Mouse (Mus musculus): Measurements from ENCODE around the gene Myo6.

Myo6 gene

GRCm38 (mm10) chr9:80223989-80224635 lies 59.3 kb downstream of the Myo6 start:
- no peaks in the 10 kb centered on the region for H3K27me3 ChIP-seq (ENCODE audit: insufficient read depth, low read length)
- no peaks in the 10 kb centered on the region for H3K36me3 ChIP-seq (ENCODE audit: insufficient read depth, low read length)
- no peak overlapping the region for H3K4me3 ChIP-seq (replicated peaks; ENCODE audit: low read length)
- no peaks in the 10 kb centered on the region for H3K9me3 ChIP-seq (ENCODE audit: low read length)
- no peaks in the 10 kb centered on the region for H3K4me1 ChIP-seq (replicated peaks; ENCODE audit: low read depth, low read length)
- TF ChIP-seq CTCF (conservative IDR thresholded peaks at IDR 0.05; ENCODE audit: low read length) = no peak
- no peak for TF ChIP-seq NANOG (IDR thresholded peaks at IDR 0.05; ENCODE audit: borderline replicate concordance, low read length)
- no peak for TF ChIP-seq POU5F1 (IDR thresholded peaks at IDR 0.05; ENCODE audit: borderline replicate concordance, low read length)

- no peaks in the 10 kb centered on the region for H3K4me1 ChIP-seq (replicated peaks; ENCODE audit: low read depth, low read length)
- no peaks in the 10 kb centered on the region for H3K27me3 ChIP-seq (ENCODE audit: insufficient read depth, low read length)
- H3K4me3 ChIP-seq (replicated peaks; ENCODE audit: low read length) = no peak overlapping the region
- no peak for TF ChIP-seq NANOG (IDR thresholded peaks at IDR 0.05; ENCODE audit: borderline replicate concordance, low read length)
- no peak for TF ChIP-seq CTCF (conservative IDR thresholded peaks at IDR 0.05; ENCODE audit: low read length)
- TF ChIP-seq POU5F1 (IDR thresholded peaks at IDR 0.05; ENCODE audit: borderline replicate concordance, low read length) = no peak
- H3K36me3 ChIP-seq (ENCODE audit: insufficient read depth, low read length) = no peaks in the 10 kb centered on the region
- H3K9me3 ChIP-seq (ENCODE audit: low read length) = no peaks in the 10 kb centered on the region
These were observed 61.9 kb downstream of the Myo6 start for GRCm38 (mm10) chr9:80226579-80227325.

- Histone ChIP-seq H3K27me3 (ENCODE audit: insufficient read depth, low read length) (no peaks in the 10 kb centered on the region), H3K4me3 (replicated peaks; ENCODE audit: low read length) (no peak overlapping the region), H3K9me3 (ENCODE audit: low read length) (no peaks in the 10 kb centered on the region), H3K36me3 (ENCODE audit: insufficient read depth, low read length) (no peaks in the 10 kb centered on the region), H3K4me1 (replicated peaks; ENCODE audit: low read depth, low read length) (no peaks in the 10 kb centered on the region)
- TF ChIP-seq CTCF (conservative IDR thresholded peaks at IDR 0.05; ENCODE audit: low read length) = no peak
- TF ChIP-seq NANOG (IDR thresholded peaks at IDR 0.05; ENCODE audit: borderline replicate concordance, low read length) = no peak
- no peak for TF ChIP-seq POU5F1 (IDR thresholded peaks at IDR 0.05; ENCODE audit: borderline replicate concordance, low read length)
These were observed 69.1 kb downstream of the Myo6 start for GRCm38 (mm10) chr9:80233831-80234455.

GRCm38 (mm10) chr9:80237184-80237799 lies 72.5 kb downstream of the Myo6 start:
- TF ChIP-seq POU5F1 (IDR thresholded peaks at IDR 0.05; ENCODE audit: borderline replicate concordance, low read length) = no peak
- no peak for TF ChIP-seq NANOG (IDR thresholded peaks at IDR 0.05; ENCODE audit: borderline replicate concordance, low read length)
- no peak for TF ChIP-seq CTCF (conservative IDR thresholded peaks at IDR 0.05; ENCODE audit: low read length)
- Histone ChIP-seq H3K27me3 (ENCODE audit: insufficient read depth, low read length) (no peaks in the 10 kb centered on the region), H3K36me3 (ENCODE audit: insufficient read depth, low read length) (no peaks in the 10 kb centered on the region), H3K9me3 (ENCODE audit: low read length) (0 out of 2 replicates have a peak, but pooled peaks cover 4% of the 10 kb centered on the region), H3K4me1 (replicated peaks; ENCODE audit: low read depth, low read length) (no peaks in the 10 kb centered on the region), H3K4me3 (replicated peaks; ENCODE audit: low read length) (no peak overlapping the region)

GRCm38 (mm10) chr9:80241719-80242118 lies 76.9 kb downstream of the Myo6 start:
- no peak for TF ChIP-seq POU5F1 (IDR thresholded peaks at IDR 0.05; ENCODE audit: borderline replicate concordance, low read length)
- TF ChIP-seq CTCF (conservative IDR thresholded peaks at IDR 0.05; ENCODE audit: low read length) = no peak
- TF ChIP-seq NANOG (IDR thresholded peaks at IDR 0.05; ENCODE audit: borderline replicate concordance, low read length) = no peak
- Histone ChIP-seq H3K36me3 (ENCODE audit: insufficient read depth, low read length) (no peaks in the 10 kb centered on the region), H3K9me3 (ENCODE audit: low read length) (0 out of 2 replicates have a peak, but pooled peaks cover 4% of the 10 kb centered on the region), H3K27me3 (ENCODE audit: insufficient read depth, low read length) (no peaks in the 10 kb centered on the region), H3K4me1 (replicated peaks; ENCODE audit: low read depth, low read length) (no peaks in the 10 kb centered on the region), H3K4me3 (replicated peaks; ENCODE audit: low read length) (no peak overlapping the region)

GRCm38 (mm10) chr9:80252146-80252545 lies 87.3 kb downstream of the Myo6 start:
- H3K4me3 ChIP-seq (replicated peaks; ENCODE audit: low read length) = no peak overlapping the region
- no peaks in the 10 kb centered on the region for H3K36me3 ChIP-seq (ENCODE audit: insufficient read depth, low read length)
- no peaks in the 10 kb centered on the region for H3K4me1 ChIP-seq (replicated peaks; ENCODE audit: low read depth, low read length)
- no peaks in the 10 kb centered on the region for H3K27me3 ChIP-seq (ENCODE audit: insufficient read depth, low read length)
- TF ChIP-seq CTCF (conservative IDR thresholded peaks at IDR 0.05; ENCODE audit: low read length) = no peak
- no peak for TF ChIP-seq NANOG (IDR thresholded peaks at IDR 0.05; ENCODE audit: borderline replicate concordance, low read length)
- no peak for TF ChIP-seq POU5F1 (IDR thresholded peaks at IDR 0.05; ENCODE audit: borderline replicate concordance, low read length)
- H3K9me3 ChIP-seq (ENCODE audit: low read length) = no peaks in the 10 kb centered on the region

- no peaks in the 10 kb centered on the region for H3K9me3 ChIP-seq (ENCODE audit: low read length)
- TF ChIP-seq NANOG (IDR thresholded peaks at IDR 0.05; ENCODE audit: borderline replicate concordance, low read length) (no peak), CTCF (conservative IDR thresholded peaks at IDR 0.05; ENCODE audit: low read length) (no peak), POU5F1 (IDR thresholded peaks at IDR 0.05; ENCODE audit: borderline replicate concordance, low read length) (no peak)
- no peaks in the 10 kb centered on the region for H3K36me3 ChIP-seq (ENCODE audit: insufficient read depth, low read length)
- H3K27me3 ChIP-seq (ENCODE audit: insufficient read depth, low read length) = no peaks in the 10 kb centered on the region
- no peak overlapping the region for H3K4me3 ChIP-seq (replicated peaks; ENCODE audit: low read length)
- no peaks in the 10 kb centered on the region for H3K4me1 ChIP-seq (replicated peaks; ENCODE audit: low read depth, low read length)
These were observed 88.4 kb downstream of the Myo6 start for GRCm38 (mm10) chr9:80253241-80253640.

- Histone ChIP-seq H3K9me3 (ENCODE audit: low read length) (no peaks in the 10 kb centered on the region), H3K4me1 (replicated peaks; ENCODE audit: low read depth, low read length) (no peaks in the 10 kb centered on the region), H3K4me3 (replicated peaks; ENCODE audit: low read length) (no peak overlapping the region), H3K27me3 (ENCODE audit: insufficient read depth, low read length) (no peaks in the 10 kb centered on the region), H3K36me3 (ENCODE audit: insufficient read depth, low read length) (no peaks in the 10 kb centered on the region)
- TF ChIP-seq NANOG (IDR thresholded peaks at IDR 0.05; ENCODE audit: borderline replicate concordance, low read length) (no peak), POU5F1 (IDR thresholded peaks at IDR 0.05; ENCODE audit: borderline replicate concordance, low read length) (no peak), CTCF (conservative IDR thresholded peaks at IDR 0.05; ENCODE audit: low read length) (no peak)
These were observed 91.7 kb downstream of the Myo6 start for GRCm38 (mm10) chr9:80256561-80256960.
